Mouse (Mus musculus) neutrophil, adult 83 days (primary cell): ENCODE results near the gene Smc6. TPM values are rescaled to one million over a fixed set of nuclear protein-coding genes. Genes with fewer than 3 reads are reported as not detected.

ENCODE experiments used
- total RNA-seq, 2 experiments: library from RNA; stranded (reverse); gene quantifications; one replicate each; pipeline ENCODE4 v1.2.4; 2023

Gene Smc6
- total RNA-seq = 10 to 100 TPM; 40.4 to 45.9 TPM

GRCm38 (mm10) chr12:11265382-11266281 lies at the start of gene Smc6, which contains the start of gene Gen1:
Smc6 (plus strand) TSS chr12:11265886.
Gen1 (minus strand) TSS chr12:11265801.

Other genes with a start within 250 kb of the Smc6 start
- not detected for gene Kcns3, start 114.8 kb upstream of the Smc6 start, total RNA-seq
- gene Msgn1, start 56.9 kb upstream of the Smc6 start, total RNA-seq = not detected
- 10 to 100 TPM; 13.6 to 13.8 TPM for gene Gen1, start 85 bp upstream of the Smc6 start, total RNA-seq
- gene Vsnl1, start 170.7 kb downstream of the Smc6 start, total RNA-seq = not detected
- not detected for gene Rad51ap2, start 190.2 kb downstream of the Smc6 start, total RNA-seq